Mouse (Mus musculus) liver, embryonic 13.5 days (tissue): Measurements from ENCODE around the gene 4931428L18Rik. TPM values are rescaled to one million over a fixed set of nuclear protein-coding genes. Genes with fewer than 3 reads are reported as not detected.

Experiments used
- ATAC-seq: fragments of 200-750 bp; cut with Nextera tagmentation; 2 replicates; pipeline ENCODE4 v1.8.0; 2017; ENCODE audit warnings: low read depth, mild to moderate bottlenecking, moderate number of reproducible peaks, moderate library complexity
- DNase-seq: peaks from one replicate; pipeline ENCODE4 v3.0.0; 2022
- H3K27ac ChIP-seq: fragments of 300-500 bp; sonication (generic); 2 replicates; pipeline ENCODE4 v1.5.1; 2015; ENCODE audit warnings: moderate library complexity, mild to moderate bottlenecking, inconsistent platforms
- H3K27me3 ChIP-seq: fragments of 300-500 bp; sonication (generic); 2 replicates; pipeline ENCODE4 v1.6.1; 2015; ENCODE audit warnings: mild to moderate bottlenecking, inconsistent platforms
- H3K36me3 ChIP-seq: fragments of 300-500 bp; sonication (generic); 2 replicates; pipeline ENCODE4 v1.6.1; 2015; ENCODE audit warnings: mild to moderate bottlenecking, inconsistent platforms
- H3K4me1 ChIP-seq: fragments of 300-500 bp; sonication (generic); replicated peaks from 2 replicates; pipeline ENCODE4 v1.6.1; 2015; ENCODE audit warnings: inconsistent platforms
- H3K4me2 ChIP-seq: fragments of 300-500 bp; sonication (generic); 2 replicates; pipeline ENCODE4 v1.6.1; 2015; ENCODE audit warnings: inconsistent platforms, mild to moderate bottlenecking, moderate library complexity
- H3K4me3 ChIP-seq: fragments of 300-500 bp; sonication (generic); replicated peaks from 2 replicates; pipeline ENCODE4 v1.5.1; 2015; ENCODE audit warnings: mild to moderate bottlenecking, inconsistent platforms
- H3K9ac ChIP-seq: fragments of 300-500 bp; sonication (generic); 2 replicates; pipeline ENCODE4 v1.6.1; 2015; ENCODE audit warnings: mild to moderate bottlenecking, inconsistent platforms
- H3K9me3 ChIP-seq: fragments of 300-500 bp; sonication (generic); replicated peaks from 2 replicates; pipeline ENCODE4 v1.6.1; 2016; ENCODE audit warnings: inconsistent platforms
- WGBS: fragments of 180-500 bp; shearing (Covaris S2); methylation state at CpG from one replicate; pipeline ENCODE4 v1.1.7; 2015; ENCODE audit not compliant: insufficient replicate concordance; 5-methylcytosine and 5-hydroxymethylcytosine counted together
- polyA plus RNA-seq: library from polyadenylated mRNA; unstranded; fragments of >200 nt; fragmentation: Nextera tagmentation; extraction: Ambion mirVana; gene quantifications from 2 replicates; pipeline ENCODE4 v1.2.1, GENCODE M21; 2015

The 4931428L18Rik gene
- polyA plus RNA-seq, result not detected in 2 replicates

DNA sequence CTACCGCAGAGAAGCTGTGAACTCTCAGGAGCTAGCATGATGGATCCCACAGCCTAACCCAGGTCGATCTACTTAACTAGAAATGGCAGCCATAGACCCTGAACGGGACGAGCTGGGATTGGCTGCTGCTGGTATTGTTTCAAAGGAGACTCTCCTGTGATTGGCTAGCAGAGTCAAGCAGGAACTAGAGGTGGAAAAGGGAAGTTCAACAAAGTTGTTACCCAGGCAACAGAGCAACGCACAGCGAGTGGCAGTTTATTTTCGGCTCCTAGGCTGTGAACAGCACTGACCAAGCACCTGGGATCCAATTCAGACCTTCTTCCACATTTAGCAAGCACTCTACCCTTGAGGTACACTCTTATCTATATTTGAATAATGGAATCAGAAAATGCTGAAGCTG is at the start of gene 4931428L18Rik, which contains the start of gene Pih1d3:
Gene 4931428L18Rik (minus strand): TSS at position 121 of the 400 bp plus-strand sequence.
Gene Pih1d3 (plus strand): TSS at position 275 of the 400 bp plus-strand sequence.
- WGBS, result 57% methylated on average over 7 of the region's 7 CpGs
- Histone ChIP-seq H3K36me3 (no peaks in the 10 kb centered on the region), H3K4me3 (no peak within 1 kb of the TSS), H3K27me3 (no peaks in the 10 kb centered on the region), H3K27ac (no peak within 1 kb of the TSS), H3K4me1 (no peaks in the 10 kb centered on the region), H3K4me2 (no peak within 1 kb of the TSS), H3K9me3 (no peaks in the 10 kb centered on the region), H3K9ac (no peak within 1 kb of the TSS)
- ATAC-seq, result no peak
- DNase-seq, result no peak

DNA sequence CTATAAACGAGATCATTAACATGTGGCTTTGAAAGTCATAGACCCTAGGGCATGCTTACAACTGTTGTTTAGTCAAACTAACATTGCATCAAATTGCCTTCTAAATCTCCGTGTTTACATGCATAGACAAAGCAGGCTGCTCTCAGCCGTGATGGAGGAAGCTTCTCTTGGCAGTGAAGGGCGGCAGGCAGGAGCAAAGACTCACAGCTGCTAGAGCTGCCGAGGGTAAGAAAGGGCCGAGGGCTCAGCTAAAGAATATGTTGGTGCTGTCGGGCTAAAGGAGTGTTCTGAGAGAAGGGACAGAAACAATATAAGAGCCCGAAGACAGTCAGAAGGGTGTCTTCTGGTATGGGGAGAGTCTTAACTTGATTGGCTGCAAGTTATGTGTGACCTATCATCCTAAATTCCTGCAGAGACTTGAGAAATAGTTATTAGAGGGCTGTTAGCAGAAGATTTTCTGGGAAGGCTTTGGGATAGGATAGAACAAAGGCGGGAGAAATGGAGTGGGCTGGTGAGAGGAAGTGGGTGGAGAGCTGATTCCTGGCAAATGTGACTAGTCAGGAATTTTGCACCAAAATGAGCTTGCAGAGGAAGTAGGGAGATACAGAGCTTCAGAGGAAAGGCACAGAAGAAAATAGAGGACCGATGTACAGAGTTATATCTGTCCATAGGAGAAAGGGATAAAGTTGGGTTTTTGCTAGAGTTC is 37.9 kb upstream of the 4931428L18Rik start:
- no peaks in the 10 kb centered on the region for H3K4me1 ChIP-seq
- H3K27me3 ChIP-seq, result no peaks in the 10 kb centered on the region
- H3K9ac ChIP-seq, result no peak overlapping the region
- H3K9me3 ChIP-seq, result no peaks in the 10 kb centered on the region
- DNase-seq (no peak), ATAC-seq (no peak)
- H3K4me3 ChIP-seq, result no peak overlapping the region
- WGBS, result 48% methylated on average over 10 of the region's 10 CpGs
- H3K27ac ChIP-seq, result no peak overlapping the region
- H3K36me3 ChIP-seq, result no peaks in the 10 kb centered on the region
- no peak overlapping the region for H3K4me2 ChIP-seq

DNA sequence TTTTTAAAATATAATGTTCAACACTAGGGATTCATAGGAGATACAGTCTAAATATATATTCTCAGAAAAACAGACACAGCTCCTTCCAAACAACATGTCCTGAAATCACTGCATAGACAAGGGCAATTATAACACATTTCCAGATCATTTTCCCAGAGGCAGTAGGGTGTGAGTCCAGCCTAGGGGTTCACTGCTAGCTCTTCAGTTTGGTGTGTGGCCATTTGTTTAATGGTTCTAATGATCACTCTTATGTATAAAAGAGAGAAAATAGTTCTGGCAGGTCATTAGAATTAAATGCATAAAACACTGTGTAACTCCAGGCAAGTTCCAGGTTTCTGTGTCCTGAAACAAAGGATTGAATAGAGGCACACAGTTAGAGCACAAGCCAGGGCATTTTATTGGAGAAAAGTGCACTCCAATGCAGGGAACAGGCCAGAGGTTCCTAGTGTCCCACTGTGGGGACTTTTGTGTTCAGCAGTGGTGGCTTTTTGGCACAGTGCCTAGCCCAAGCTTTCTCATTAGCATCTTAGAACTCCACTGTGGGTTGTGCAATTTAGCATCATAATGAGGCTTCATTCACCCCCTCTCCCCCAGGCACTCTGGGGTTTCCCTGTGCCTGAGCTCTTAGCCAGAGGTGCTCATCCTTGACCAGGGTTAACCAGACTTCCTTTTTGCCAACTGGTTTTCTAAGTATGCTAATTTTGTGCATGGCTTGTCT is 11.0 kb upstream of the 4931428L18Rik start:
- Histone ChIP-seq H3K27ac (no peak overlapping the region), H3K9ac (no peak overlapping the region), H3K9me3 (no peaks in the 10 kb centered on the region; the same call in none of the 2 replicates), H3K4me1 (no peaks in the 10 kb centered on the region), H3K36me3 (no peaks in the 10 kb centered on the region), H3K27me3 (no peaks in the 10 kb centered on the region), H3K4me3 (no peak overlapping the region), H3K4me2 (no peak overlapping the region)
- ATAC-seq (no peak), DNase-seq (no peak)

- Histone ChIP-seq H3K4me3 (no peak overlapping the region), H3K27me3 (no peaks in the 10 kb centered on the region), H3K9ac (no peak overlapping the region), H3K4me2 (no peak overlapping the region), H3K4me1 (no peaks in the 10 kb centered on the region), H3K27ac (no peak overlapping the region), H3K9me3 (no peaks in the 10 kb centered on the region), H3K36me3 (no peaks in the 10 kb centered on the region)
- 65% methylated on average over 4 of the region's 4 CpGs for WGBS
- DNase-seq, result no peak
- ATAC-seq, result no peak
Observed at GRCm38 (mm10) chr1:31220599-31221250, 1.8 kb downstream of the 4931428L18Rik start.

DNA sequence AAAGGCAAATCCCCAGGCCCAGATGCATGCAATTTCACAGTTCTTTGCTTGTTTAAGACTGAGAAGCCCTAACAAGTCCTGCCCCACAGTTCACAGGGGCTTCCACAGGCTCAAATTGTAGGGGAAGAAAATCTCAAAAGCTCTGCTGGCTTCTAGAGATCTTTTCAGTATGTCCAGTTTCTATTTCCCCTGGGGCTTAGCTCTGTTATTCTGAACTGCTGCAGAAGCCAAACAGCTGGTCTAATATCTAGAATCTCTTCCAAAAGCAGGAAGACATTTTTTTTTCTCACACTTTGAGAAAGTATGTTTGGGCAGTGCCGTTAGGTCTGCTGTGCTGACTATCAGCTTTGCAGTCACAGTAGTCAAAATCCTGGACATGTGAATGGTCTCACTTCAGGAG is 7.7 kb downstream of the 4931428L18Rik start:
- no peak for ATAC-seq
- Histone ChIP-seq H3K27me3 (no peaks in the 10 kb centered on the region), H3K27ac (no peak overlapping the region), H3K9me3 (no peaks in the 10 kb centered on the region), H3K36me3 (no peaks in the 10 kb centered on the region), H3K4me3 (no peak overlapping the region), H3K9ac (no peak overlapping the region), H3K4me2 (no peak overlapping the region), H3K4me1 (no peaks in the 10 kb centered on the region)
- 72% methylated on average over 1 of the region's 1 CpGs for WGBS
- DNase-seq, result no peak

GRCm38 (mm10) chr1:31210144-31210543 is 12.3 kb downstream of the 4931428L18Rik start:
- no peaks in the 10 kb centered on the region for H3K36me3 ChIP-seq
- no peak for DNase-seq
- H3K4me3 ChIP-seq, result no peak overlapping the region
- H3K9me3 ChIP-seq, result no peaks in the 10 kb centered on the region
- no peak for ATAC-seq
- no peak overlapping the region for H3K27ac ChIP-seq
- H3K4me2 ChIP-seq, result no peak overlapping the region
- H3K27me3 ChIP-seq, result no peaks in the 10 kb centered on the region
- H3K9ac ChIP-seq, result no peak overlapping the region
- WGBS, result 1% methylated on average over 5 of the region's 5 CpGs
- H3K4me1 ChIP-seq, result no peaks in the 10 kb centered on the region

DNA sequence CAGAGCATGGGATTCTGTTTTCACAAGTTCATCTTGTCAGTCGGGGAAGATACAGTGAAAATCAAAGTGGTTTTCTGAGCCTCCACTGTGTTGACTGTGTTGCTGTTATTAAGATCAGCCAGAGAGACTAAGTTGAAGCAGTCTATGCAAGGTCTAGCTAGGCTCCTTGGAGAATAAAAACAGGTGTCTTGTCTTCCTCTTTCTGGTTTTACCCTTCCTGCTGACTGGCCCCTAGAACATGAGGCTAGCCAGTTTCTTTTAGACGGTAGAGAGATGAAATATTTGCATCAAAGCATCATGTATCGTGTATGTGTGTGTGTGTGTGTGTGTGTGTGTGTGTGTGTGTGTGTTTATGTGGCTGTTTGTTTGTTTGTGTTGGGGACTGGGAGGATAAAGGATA is 16.7 kb downstream of the 4931428L18Rik start:
- Histone ChIP-seq H3K27me3 (no peaks in the 10 kb centered on the region), H3K4me1 (no peaks in the 10 kb centered on the region), H3K27ac (no peak overlapping the region), H3K9ac (no peak overlapping the region), H3K4me3 (no peak overlapping the region), H3K36me3 (no peaks in the 10 kb centered on the region), H3K9me3 (no peaks in the 10 kb centered on the region), H3K4me2 (no peak overlapping the region)
- DNase-seq, result no peak
- WGBS, result 52% methylated on average over 3 of the region's 3 CpGs
- no peak for ATAC-seq

DNA sequence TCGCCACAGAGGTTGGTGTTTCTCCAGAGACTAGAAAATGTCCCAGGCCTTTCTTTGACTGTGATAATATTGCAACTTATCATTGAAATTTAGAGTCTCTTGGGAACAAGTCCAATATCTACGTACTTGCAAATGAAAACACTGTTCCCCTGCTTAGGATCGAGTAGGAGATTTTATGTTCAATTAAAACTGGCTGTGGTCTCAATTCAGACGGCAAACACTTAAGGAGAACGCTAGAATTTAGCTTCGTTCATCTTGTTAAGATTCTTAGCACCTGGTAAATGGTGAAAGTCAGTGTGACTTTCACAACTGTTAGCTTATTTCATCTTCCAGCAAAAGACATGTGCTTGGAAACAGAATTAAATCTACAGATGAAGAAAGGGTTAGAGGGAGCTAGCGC is 17.1 kb downstream of the 4931428L18Rik start:
- Histone ChIP-seq H3K9me3 (no peaks in the 10 kb centered on the region), H3K36me3 (no peaks in the 10 kb centered on the region), H3K4me1 (no peaks in the 10 kb centered on the region), H3K4me3 (no peak overlapping the region), H3K27me3 (no peaks in the 10 kb centered on the region), H3K9ac (no peak overlapping the region), H3K4me2 (no peak overlapping the region), H3K27ac (no peak overlapping the region)
- no peak for ATAC-seq
- 63% methylated on average over 7 of the region's 7 CpGs for WGBS
- DNase-seq, result no peak

GRCm38 (mm10) chr1:31203771-31204170 is 18.7 kb downstream of the 4931428L18Rik start:
- no peaks in the 10 kb centered on the region for H3K4me1 ChIP-seq
- H3K9ac ChIP-seq, result no peak overlapping the region
- no peak overlapping the region for H3K4me3 ChIP-seq
- H3K27me3 ChIP-seq, result no peaks in the 10 kb centered on the region
- WGBS, result 74% methylated on average over 10 of the region's 10 CpGs
- no peak overlapping the region for H3K27ac ChIP-seq
- H3K36me3 ChIP-seq, result no peaks in the 10 kb centered on the region
- no peak overlapping the region for H3K4me2 ChIP-seq
- no peak for DNase-seq
- no peak for ATAC-seq
- H3K9me3 ChIP-seq, result no peaks in the 10 kb centered on the region

DNA sequence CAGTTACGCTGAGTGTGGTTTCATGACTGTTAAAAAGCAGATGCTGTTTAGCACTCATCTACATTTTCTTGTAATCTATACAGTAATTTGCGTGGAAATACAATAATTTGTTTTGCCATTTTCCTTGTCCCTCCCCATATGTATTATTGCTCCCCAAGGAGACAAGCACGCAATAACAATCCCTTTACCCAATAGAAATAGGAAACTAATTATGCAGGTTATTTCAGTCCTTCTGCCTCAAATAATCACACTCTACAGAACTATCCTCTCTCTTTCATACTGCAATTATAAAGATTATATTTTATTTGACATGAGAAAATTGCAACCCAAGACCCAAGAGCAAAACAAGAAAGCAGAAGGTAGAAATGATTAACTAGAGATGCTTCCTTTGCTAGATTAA is 25.5 kb downstream of the 4931428L18Rik start:
- no peak overlapping the region for H3K9ac ChIP-seq
- H3K36me3 ChIP-seq, result no peaks in the 10 kb centered on the region
- no peaks in the 10 kb centered on the region for H3K4me1 ChIP-seq
- no peak overlapping the region for H3K27ac ChIP-seq
- WGBS, result 80% methylated on average over 3 of the region's 3 CpGs
- H3K9me3 ChIP-seq, result no peaks in the 10 kb centered on the region
- no peaks in the 10 kb centered on the region for H3K27me3 ChIP-seq
- DNase-seq (no peak), ATAC-seq (no peak)
- no peak overlapping the region for H3K4me3 ChIP-seq
- H3K4me2 ChIP-seq, result no peak overlapping the region

DNA sequence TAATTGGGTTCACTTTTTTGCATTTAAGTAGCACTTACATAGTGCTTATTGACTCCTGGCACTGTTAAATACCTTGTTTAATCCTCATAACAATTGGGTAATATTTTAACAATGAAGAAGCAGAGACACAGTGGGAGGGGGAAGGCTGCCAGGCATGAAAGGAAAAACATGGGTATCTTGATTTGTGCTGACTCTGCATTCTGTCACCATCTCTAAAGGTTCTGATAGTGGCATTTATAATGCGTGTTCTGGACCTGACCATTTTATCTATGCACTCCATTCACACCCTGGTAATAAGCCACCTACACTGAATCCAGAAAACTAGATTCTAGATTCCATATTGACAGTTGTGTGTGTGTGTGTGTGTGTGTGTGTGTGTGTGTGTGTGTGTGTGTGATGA is 26.9 kb downstream of the 4931428L18Rik start:
- H3K9ac ChIP-seq, result no peak overlapping the region
- no peaks in the 10 kb centered on the region for H3K36me3 ChIP-seq
- no peak overlapping the region for H3K4me2 ChIP-seq
- 52% methylated on average over 1 of the region's 1 CpGs for WGBS
- H3K27me3 ChIP-seq, result no peaks in the 10 kb centered on the region
- ATAC-seq (no peak), DNase-seq (no peak)
- no peak overlapping the region for H3K4me3 ChIP-seq
- H3K4me1 ChIP-seq, result no peaks in the 10 kb centered on the region
- no peaks in the 10 kb centered on the region for H3K9me3 ChIP-seq
- H3K27ac ChIP-seq, result no peak overlapping the region
